Mouse (Mus musculus) neutrophil, adult 5-6 weeks (primary cell): ENCODE data around the gene Mgat2. TPM values are rescaled to one million over a fixed set of nuclear protein-coding genes. Genes with fewer than 3 reads are reported as not detected.
A peak's percentile ranks its signal among the peaks of the same experiment; 100 is the strongest.

Experiments
- ATAC-seq: fragments of 151-379, 151-347 bp; 2 replicates; pipeline ENCODE4 v1.8.0; 2017; ENCODE audit warnings: mild to moderate bottlenecking, moderate TSS enrichment; ENCODE audit not compliant: insufficient number of reproducible peaks, poor library complexity, low FRiP score, severe bottlenecking; ENCODE audit errors: extremely low read depth
- total RNA-seq: library from RNA; stranded (forward); fragments of 200-1000 nt; gene quantifications from 2 replicates; pipeline ENCODE4 v1.2.3, GENCODE M21; 2017

Mgat2 gene
- total RNA-seq, 1 experiment from 2014 or later, result 44.6 TPM

DNA sequence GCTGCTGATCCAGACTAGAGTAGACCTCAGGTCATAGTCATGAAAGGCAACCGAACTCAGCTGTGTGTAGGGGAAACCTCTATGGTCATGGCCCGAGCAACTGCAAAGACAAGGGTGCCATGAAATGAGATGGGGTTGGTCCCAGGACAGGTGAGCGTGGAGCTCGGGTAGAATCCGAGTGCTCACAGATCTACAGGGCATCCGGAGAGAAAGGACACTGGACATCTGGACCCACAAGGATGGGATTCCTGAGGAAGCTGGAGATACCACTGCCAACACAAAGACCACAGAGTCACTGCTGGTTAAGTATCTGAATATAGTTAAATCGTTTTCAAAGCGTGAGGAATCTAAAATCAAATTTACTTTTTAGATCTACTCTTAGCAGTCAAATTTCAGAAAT lies 23.4 kb downstream of the Mgat2 start:
- ATAC-seq, result no peak

DNA sequence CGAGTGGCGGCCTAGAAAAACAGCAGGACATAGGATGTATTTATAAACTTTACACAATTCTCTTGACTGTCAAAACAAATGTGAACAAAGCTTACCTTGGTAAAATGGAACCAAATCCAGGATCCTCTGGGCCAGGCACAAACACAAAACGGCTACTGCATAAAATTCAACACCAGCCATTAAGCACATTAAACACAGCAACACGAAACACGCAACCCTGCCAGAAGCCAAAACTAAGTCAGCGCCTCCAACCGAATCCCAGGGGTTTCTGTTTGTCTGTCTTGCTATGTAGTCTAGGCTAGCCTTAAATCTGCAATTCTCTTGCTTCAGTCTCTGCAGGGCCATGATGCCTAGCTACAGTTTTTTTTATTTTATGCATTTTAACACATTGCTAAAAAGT lies 24.0 kb downstream of the Mgat2 start:
- no peak for ATAC-seq

DNA sequence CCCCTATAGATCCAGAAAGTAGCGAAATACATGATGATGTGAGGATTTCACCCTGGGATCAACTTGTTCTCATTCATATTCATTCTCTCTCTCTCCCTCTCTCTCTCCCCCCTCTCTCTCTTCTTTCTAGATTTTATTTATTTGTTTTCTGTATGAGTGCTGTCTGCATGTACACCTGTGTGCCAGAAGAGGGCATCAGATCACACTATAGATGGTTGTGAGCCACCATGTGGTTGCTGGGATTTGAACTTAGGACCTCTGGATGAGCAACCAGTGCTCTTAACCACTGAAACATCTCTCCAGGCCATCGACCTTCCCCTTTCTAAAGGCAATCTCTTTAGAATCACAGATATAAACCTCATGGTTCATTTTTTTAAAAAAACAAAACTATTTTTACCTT lies 24.6 kb downstream of the Mgat2 start:
- ATAC-seq, result no peak

DNA sequence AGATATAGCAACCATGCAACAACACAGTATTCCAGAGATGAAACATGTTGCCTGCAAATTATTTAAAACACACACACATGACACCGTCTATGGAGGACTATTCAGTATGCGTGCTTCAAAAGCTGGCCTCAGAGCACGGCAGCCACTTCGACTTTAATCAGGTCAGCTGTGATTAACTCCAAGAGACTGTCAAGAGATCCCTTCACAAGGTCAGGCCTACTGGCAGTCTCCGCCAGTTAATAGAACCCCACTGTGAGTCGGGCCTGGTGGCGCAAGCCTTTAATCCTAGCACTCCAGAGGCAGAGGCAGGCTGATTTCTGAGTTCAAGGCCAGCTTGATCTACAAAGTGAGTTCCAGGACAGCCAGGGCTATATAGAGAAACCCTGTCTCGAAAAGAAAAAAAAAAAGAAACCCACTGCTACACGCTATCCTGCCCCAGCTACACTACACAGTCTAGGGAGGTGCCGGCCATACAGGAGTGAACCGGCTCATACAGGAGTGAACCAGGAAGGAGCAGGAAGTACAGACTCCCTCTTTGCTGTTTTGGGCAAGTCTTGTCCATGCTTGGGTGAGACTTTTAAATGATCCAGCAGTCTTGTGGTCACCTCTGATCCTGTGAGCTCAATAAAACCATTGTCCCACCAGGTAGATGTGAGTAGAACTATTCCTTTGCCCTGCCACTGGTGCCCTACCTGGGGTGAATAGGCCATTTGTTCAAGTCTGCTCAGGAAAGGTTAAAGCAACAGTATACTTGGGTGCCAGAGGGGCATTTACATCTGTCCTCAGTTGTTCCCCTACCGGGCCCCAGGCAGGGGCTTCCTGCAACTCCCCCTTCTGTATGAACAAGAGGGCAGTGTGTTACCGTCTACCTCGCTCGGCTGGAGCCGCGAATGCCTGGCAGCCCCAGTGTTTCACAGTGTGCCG lies 26.4 kb downstream of the Mgat2 start:
- ATAC-seq, result no peak

DNA sequence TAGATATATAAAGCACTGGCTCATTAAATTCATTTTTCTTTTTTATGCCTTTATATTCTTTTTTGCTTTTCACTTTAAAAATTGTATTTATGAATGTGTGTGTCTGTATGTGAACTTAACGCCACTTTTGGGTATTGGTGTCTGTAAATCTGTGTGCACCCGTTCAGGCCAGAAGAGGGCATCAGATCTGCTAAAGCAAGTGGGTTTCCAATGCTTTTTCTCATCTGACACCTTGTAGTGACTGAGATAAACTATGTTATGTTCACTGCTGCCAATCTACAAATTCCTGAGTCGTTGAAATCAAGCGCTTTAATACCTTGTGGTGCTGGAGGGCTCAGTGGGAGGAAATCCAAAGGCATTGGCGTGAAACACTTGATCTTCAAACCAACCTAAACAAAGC lies 27.1 kb downstream of the Mgat2 start:
- ATAC-seq, result no peak

DNA sequence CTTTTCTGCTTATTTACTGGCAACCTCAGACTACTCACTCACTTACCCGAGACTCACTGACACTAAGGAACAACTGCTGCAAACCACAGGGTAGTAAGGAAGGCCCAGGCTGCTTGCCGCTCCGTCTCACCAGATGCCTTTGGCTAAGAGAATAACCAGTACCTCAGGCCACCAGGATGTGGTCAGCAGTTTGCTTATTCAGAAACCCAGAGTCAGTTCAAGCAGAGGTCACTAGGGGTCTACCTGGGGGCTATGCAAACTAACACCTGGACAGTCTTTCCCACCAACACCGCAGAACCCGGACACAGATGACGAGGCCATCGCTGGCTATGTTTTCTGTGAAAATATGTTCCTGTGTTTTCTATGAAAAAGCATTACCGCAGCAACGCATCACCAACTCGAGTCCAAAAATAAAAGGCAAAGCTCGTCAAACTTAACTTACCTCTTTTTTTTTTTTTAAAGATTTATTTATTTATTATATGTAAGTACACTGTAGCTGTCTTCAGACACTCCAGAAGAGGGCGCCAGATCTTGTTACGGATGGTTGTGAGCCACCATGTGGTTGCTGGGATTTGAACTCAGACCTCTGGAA lies 29.3 kb downstream of the Mgat2 start:
- ATAC-seq, result no peak

DNA sequence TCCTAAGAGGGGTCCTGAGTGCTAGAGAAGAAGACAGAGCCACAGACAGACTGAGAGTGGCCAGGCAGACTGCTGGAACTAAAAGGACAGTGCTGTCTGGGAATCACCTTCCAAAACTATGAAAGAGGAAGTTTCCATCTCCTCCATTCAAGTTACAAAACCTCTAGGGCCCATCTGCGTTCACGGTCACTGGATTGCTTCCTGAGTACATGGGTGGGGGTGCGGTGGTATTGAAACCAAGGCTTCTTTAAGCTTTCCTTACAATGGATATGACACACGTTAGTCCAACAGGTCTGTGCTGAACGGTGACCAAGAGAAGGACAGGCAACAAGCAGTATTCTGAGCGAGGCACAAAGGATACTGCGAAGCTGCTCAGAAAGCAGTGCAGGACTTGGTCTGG lies 30.4 kb downstream of the Mgat2 start:
- ATAC-seq, result no peak

DNA sequence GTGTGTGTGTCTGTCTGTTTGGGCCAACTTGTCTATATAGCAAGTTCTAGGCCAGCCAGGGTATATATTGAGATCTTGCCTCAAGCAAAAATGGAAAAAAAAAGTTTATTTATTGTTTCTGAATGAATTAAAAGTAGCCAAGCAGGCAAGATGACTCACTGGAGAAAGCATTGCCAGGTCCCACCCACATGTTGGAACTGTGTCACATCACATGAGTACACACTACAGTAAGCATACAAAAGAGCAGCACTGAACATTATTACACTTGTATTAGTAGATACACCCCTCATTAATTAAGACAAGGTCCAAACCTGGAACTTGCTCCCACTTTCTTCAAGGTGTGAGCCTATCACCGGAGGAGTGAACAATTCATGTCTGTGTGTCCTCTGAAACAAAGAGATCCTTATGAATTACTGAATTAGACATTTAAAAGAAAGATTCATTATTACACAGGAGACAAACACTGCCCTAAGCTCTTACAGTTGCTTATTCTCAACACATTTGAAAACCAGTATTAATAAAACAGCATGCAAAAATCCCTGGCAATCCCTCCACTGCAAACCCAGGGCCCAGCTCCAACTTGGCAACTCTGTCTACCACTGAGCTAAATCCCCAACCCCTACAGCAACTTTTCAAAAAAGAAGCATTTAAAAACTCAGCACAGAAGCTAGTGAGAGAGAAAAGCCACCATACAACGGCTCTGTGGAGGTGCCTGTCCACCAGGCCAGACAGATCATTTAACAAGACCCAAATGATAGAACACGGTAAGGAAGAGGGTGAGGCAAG lies 31.2 kb downstream of the Mgat2 start:
- ATAC-seq, result no peak

DNA sequence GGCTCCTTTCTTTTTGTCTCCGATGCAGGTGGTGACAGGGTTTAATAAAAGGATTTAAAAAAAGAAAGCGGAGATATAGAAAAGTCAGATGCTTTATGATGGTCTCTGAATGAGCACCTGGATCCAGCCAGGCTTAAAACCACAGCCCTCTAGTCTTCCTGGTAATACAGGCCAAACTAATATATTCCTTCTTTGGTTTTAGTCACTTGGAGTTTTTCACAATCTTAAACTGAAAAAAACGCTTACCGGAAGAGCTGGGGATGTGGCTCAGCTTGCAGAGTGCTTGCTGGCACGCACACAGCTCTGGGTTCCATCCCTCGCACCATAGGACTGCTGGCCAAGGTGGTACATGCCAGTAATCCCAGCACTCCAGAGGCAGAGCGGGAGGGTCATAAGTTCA lies 32.6 kb downstream of the Mgat2 start:
- ATAC-seq, result no peak

DNA sequence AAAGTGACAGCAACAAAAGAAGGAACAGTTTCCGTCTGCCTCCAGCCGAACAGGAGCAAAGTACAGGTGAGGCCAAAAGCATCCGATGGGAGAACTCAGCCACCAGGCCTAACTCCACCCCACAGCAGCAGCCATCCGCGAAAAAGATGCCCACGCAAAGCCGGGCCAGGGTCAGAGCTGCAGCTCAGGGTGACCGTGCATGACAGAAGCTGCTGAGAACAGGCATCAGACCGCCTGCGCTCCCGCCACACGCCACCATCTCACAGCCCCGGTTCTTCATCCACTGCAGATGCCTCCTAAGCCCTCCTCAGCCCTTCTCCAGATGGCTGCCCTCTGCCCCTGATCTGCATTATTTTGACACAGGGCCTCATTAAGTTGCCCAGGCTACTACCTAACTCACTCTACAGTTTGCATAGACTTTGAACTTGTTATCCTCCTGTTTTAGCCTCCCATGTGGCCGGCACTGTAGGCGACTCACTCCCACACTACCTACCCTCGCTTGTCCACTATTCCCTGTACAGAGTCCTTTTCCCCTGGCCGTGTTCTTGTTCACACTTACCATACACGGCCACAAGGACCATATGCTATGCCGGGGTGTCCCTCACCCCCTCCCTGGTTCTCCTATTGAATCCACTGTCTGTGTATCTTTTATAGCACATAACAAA lies 36.8 kb downstream of the Mgat2 start:
- no peak for ATAC-seq

DNA sequence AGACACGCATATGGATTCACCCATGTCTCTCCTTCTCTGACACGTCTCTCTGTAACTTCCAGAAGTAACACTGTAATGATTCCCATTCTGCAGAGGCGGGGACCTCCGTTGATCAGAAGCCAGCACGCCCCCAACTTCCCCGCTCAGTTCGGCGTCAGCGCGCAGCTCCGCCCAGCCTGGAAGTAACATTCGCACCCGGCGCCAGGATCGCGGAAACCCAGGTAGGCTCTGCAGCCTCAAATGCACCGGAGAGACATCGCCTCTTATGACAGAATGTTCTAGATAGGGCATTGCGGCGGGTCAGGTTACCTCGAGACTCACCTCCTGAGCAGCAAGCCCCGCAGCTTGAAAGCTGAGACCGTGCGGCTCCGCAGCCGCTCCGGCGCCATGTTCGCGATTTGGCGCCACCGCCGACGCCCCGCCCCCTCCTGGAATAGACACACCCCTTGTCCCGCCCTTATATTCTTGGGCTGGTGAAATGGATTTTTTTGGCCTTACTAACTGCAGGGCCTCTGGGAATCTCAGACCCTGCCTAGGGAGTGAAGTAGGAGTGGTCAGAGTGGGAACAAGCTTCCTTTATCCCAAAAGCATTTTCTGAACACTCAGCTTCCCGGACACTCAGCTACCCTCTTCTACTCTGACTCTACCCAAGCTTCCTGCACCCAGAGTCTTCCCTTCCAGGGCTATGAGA lies 44.0 kb downstream of the Mgat2 start, which contains the start of gene Pole2:
Pole2 (minus strand) TSS at position 420 of the 691 bp plus-strand sequence.
- ATAC-seq, result peak; percentile 70

DNA sequence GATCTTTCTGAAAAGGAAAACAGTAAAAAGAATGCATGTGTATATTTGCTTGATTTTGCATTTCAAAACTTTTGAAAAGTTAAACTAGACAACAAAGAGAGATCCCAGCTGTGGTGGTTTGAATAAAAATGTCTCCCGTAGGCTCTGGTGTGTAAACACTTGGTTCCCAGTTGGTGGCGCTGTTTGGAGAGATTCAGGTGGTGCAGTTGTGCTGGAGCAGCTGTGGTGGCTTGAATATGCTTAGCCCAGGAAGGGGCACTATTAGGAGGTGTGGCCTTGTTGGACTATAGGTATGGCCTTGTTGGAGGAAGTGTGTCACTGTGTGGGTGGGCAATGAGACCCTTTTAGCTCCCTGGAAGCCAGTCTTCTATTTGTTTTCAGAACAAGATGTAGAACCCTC lies 45.3 kb downstream of the Mgat2 start:
- ATAC-seq, result peak; percentile 46

DNA sequence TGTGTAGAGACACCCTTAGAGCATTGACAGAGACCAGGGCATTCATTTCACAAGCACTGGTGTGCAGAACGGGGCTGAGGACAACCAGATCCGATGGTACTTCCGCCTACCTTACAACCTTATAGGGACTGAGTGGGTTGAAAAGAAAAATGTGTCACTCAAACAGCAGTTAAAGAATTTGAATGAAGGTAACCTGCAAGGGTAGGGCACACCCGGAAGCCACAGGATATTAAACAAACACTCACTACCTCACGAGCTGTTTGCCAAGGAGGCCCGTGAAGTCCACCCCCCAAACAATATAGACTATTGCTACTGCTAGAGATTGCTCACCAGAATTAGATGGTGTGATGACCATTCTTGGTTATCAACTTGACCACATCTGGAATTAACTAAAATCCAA lies 51.8 kb downstream of the Mgat2 start:
- no peak for ATAC-seq

Other genes with a start within 250 kb of the Mgat2 start
- gene Rps29, start 25.0 kb upstream of the Mgat2 start, total RNA-seq, result 1,199 and 1,263 TPM in 2 replicates
- not detected in 2 replicates for gene Lrr1, start 15.3 kb upstream of the Mgat2 start, total RNA-seq
- gene Rpl36al, start 74 bp upstream of the Mgat2 start, total RNA-seq, result 301 and 317 TPM in 2 replicates
- gene Gm49383, start 12.9 kb downstream of the Mgat2 start, total RNA-seq, result 5.3 and 9.4 TPM in 2 replicates
- 0.74 and 0.93 TPM in 2 replicates for gene Dnaaf2, start 14.3 kb downstream of the Mgat2 start, total RNA-seq
- 6.3 and 10.5 TPM in 2 replicates for gene Gm49384, start 20.1 kb downstream of the Mgat2 start, total RNA-seq
- gene Pole2, start 44.0 kb downstream of the Mgat2 start, total RNA-seq, result 3.4 and 6.4 TPM in 2 replicates
- gene Klhdc1, start 57.0 kb downstream of the Mgat2 start, total RNA-seq, result 7.6 and 10.8 TPM in 2 replicates
- 46.7 and 52.9 TPM in 2 replicates for gene Klhdc2, start 112.5 kb downstream of the Mgat2 start, total RNA-seq
- 159 and 188 TPM in 2 replicates for gene Nemf, start 173.0 kb downstream of the Mgat2 start, total RNA-seq
- 210 and 221 TPM in 2 replicates for gene Arf6, start 188.0 kb downstream of the Mgat2 start, total RNA-seq
- gene Gm9887, start 188.3 kb downstream of the Mgat2 start, total RNA-seq, result 1.8 and 3.6 TPM in 2 replicates